Mouse (Mus musculus): ENCODE data around the gene Cdk6. TPM values are rescaled to one million over a fixed set of nuclear protein-coding genes. Genes with fewer than 3 reads are reported as not detected.

The Cdk6 gene
- total and polyA plus RNA-seq, 3 experiments: 40.4 to 171 (median 50.8) TPM

DNA sequence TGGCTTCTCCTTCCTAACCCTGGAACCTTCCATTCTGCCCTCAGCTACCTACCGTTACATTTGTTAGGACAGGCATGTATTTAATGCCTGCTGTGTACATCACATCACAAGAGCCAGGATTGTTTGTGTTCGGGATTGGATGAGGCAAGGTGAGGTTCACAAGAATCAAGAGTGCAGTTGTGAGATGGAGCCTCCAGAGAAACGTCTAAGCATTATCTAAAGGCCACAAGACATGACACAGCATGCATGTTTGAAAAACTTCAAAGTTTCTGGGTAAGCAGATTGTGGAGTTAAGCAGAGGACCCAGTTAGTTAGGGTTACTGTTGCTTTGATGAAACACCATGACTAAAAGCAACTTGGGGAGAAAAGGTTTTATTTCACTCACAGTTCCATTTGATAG, 122.5 kb downstream of the Cdk6 start:
- Histone ChIP-seq H3K4me1 (ENCODE audit: control insufficient read depth in 1 of 2, insufficient read depth in 2 of 2) (peaks cover 40 to 82% of the 10 kb centered on the region in 2 experiments), H3K9me3 (replicated peaks; ENCODE audit: low read length) (no peaks in the 10 kb centered on the region)

DNA sequence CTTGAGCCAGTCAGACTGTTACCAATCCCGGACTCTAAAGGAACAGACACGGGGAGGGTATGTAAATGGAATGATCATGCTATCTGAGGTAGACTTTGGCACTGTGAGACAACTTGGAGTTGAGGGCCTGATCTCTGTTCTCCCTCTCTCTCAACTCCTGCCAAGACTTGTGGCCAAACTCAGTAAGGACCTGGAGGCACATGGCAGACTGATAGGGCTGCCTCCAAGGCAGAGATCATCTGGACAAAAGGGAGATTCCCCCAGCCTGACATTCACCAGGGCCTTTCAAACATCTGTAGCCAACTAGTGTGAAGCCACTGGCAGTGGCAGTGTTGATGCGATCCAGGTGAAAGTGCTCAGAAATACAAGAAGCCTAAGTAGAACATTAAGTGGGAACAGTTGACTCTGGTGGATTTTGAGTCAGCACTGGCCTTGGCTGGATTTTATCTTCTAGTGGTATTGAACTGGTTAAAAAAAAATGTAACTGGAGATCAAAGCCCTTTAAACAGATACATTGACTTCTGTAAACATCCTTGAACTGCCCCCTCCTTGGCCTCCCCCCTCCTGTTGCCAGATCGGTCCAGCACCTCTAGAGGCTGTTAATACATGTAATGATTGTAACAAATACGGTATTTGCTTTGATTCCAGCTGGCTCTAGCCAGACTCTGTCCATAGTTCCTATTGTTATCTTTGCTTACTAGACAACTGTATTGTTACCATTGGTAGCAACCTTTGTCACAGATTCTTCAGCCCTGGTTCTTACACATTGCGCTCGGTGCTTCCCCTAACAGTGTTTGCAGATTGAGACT, 125.0 kb downstream of the Cdk6 start:
- in situ Hi-C loops (cut with MboI; ENCODE audit: low pct_ligation_motif_present, low pct_unique_long_range_greater_than_20kb, low sequenced_read_pairs) (no loop called here), dilution Hi-C loops (cut with MboI; ENCODE audit: extremely low pct_ligation_motif_present, extremely low pct_unique_long_range_greater_than_20kb, low sequenced_read_pairs) (no loop called here)
- Histone ChIP-seq H3K27me3 (replicated peaks) (no peaks in the 10 kb centered on the region), H3K36me3 (replicated peaks in 1 of 2; ENCODE audit: control insufficient read depth in 1 of 2, insufficient read depth in 1 of 2, low read length in 1 of 2) (peaks cover 36 to 78% of the 10 kb centered on the region in 2 experiments), H3K79me2 (replicated peaks; ENCODE audit: control insufficient read depth, extremely low read depth, insufficient read depth, poor library complexity, severe bottlenecking) (peaks cover 72% of the 10 kb centered on the region), H3K4me3 (replicated peaks in 1 of 3; ENCODE audit: low read depth in 2 of 3, low read length in 2 of 3, poor library complexity in 1 of 3) (no peak overlapping the region), H3K27ac (ENCODE audit: insufficient read depth, low read depth) (peak overlapping the region; percentile 50; the same call in 1 of the 2 replicates), H3K4me2 (ENCODE audit: insufficient read depth, low read depth, poor library complexity, severe bottlenecking) (no peak overlapping the region), H3K4me1 (ENCODE audit: control insufficient read depth in 1 of 2, insufficient read depth in 2 of 2) (peaks cover 30 to 67% of the 10 kb centered on the region in 2 experiments), H3K9me3 (replicated peaks; ENCODE audit: low read length) (no peaks in the 10 kb centered on the region), H3K9ac (ENCODE audit: insufficient read depth, low read depth) (no peak overlapping the region)
- no peak for TF ChIP-seq TBP (conservative IDR thresholded peaks at IDR 0.05; ENCODE audit: low read depth, low read length)
- DNase-seq (ENCODE audit: extremely low read depth): peak; percentile 43

More for the DNA sequence above, 122.5 kb downstream of the Cdk6 start:
- Histone ChIP-seq H3K27ac (ENCODE audit: insufficient read depth, low read depth) (peak overlapping the region; percentile 6; the same call in 1 of the 2 replicates), H3K36me3 (replicated peaks in 1 of 2; ENCODE audit: control insufficient read depth in 1 of 2, insufficient read depth in 1 of 2, low read length in 1 of 2) (peaks cover 26 to 61% of the 10 kb centered on the region in 2 experiments), H3K27me3 (replicated peaks) (no peaks in the 10 kb centered on the region), H3K4me3 (replicated peaks in 1 of 3; ENCODE audit: low read depth in 2 of 3, low read length in 2 of 3, poor library complexity in 1 of 3) (no peak overlapping the region), H3K9ac (ENCODE audit: insufficient read depth, low read depth) (no peak overlapping the region), H3K4me2 (ENCODE audit: insufficient read depth, low read depth, poor library complexity, severe bottlenecking) (no peak overlapping the region), H3K79me2 (replicated peaks; ENCODE audit: control insufficient read depth, extremely low read depth, insufficient read depth, poor library complexity, severe bottlenecking) (peaks cover 69% of the 10 kb centered on the region)
- no peak for DNase-seq (ENCODE audit: extremely low read depth)
- no peak for TF ChIP-seq JUN (IDR thresholded peaks at IDR 0.05; ENCODE audit: insufficient read depth, low read depth, low read length)
- no peak for TF ChIP-seq POLR2AphosphoS2 (IDR thresholded peaks at IDR 0.05; ENCODE audit: low read depth, low read length)
- TF ChIP-seq SMC3 (IDR thresholded peaks at IDR 0.05; ENCODE audit: low read depth, low read length): no peak
- no peak for TF ChIP-seq NELFE (IDR thresholded peaks at IDR 0.05; ENCODE audit: low read depth, low read length)
- TF ChIP-seq ELF1 (IDR thresholded peaks at IDR 0.05; ENCODE audit: low read depth, low read length): no peak
- TF ChIP-seq POLR2A (IDR thresholded peaks at IDR 0.05; ENCODE audit: low read depth, low read length): no peak
- no peak for TF ChIP-seq MYC (IDR thresholded peaks at IDR 0.05; ENCODE audit: low read depth, low read length)
- no peak for TF ChIP-seq ZC3H11A (IDR thresholded peaks at IDR 0.05; ENCODE audit: low read depth, low read length)
- TF ChIP-seq ZMIZ1 (IDR thresholded peaks at IDR 0.05; ENCODE audit: low read depth, low read length): no peak
- TF ChIP-seq BHLHE40 (IDR thresholded peaks at IDR 0.05; ENCODE audit: low read depth, low read length): no peak
- no peak for TF ChIP-seq HCFC1 (IDR thresholded peaks at IDR 0.05; ENCODE audit: low read depth, low read length)
- no peak for TF ChIP-seq MXI1 (IDR thresholded peaks at IDR 0.05; ENCODE audit: low read depth, low read length)
- no peak for TF ChIP-seq MAFK (IDR thresholded peaks at IDR 0.05; ENCODE audit: insufficient replicate concordance, low read length)
- no peak for TF ChIP-seq MEF2A (IDR thresholded peaks at IDR 0.05; ENCODE audit: borderline replicate concordance, low read depth, low read length)
- TF ChIP-seq USF1 (IDR thresholded peaks at IDR 0.05; ENCODE audit: low read depth, low read length): no peak
- no peak for TF ChIP-seq MAZ (IDR thresholded peaks at IDR 0.05; ENCODE audit: low read depth, low read length)
- TF ChIP-seq CHD1 (IDR thresholded peaks at IDR 0.05; ENCODE audit: low read depth, low read length): no peak
- no peak for TF ChIP-seq UBTF (IDR thresholded peaks at IDR 0.05; ENCODE audit: low read depth, low read length)
- TF ChIP-seq RCOR1 (conservative IDR thresholded peaks at IDR 0.05; ENCODE audit: low read depth, low read length): no peak
- no peak for TF ChIP-seq EP300 (IDR thresholded peaks at IDR 0.05; ENCODE audit: low read length)
- dilution Hi-C loops (cut with MboI; ENCODE audit: extremely low pct_ligation_motif_present, extremely low pct_unique_long_range_greater_than_20kb, low sequenced_read_pairs): no loop called here
- in situ Hi-C loops (cut with MboI; ENCODE audit: low pct_ligation_motif_present, low pct_unique_long_range_greater_than_20kb, low sequenced_read_pairs): no loop called here

Measured in CH12.LX (cell line).